Mouse (Mus musculus) gastrocnemius, postnatal 25 days (tissue): Measurements from ENCODE around the gene Zbtb18. TPM values are rescaled to one million over a fixed set of nuclear protein-coding genes. Genes with fewer than 3 reads are reported as not detected.

Experiments used
- DNase-seq: peaks from one replicate; pipeline ENCODE4 v3.0.0; 2022
- long read RNA-seq, 2 experiments: library from polyadenylated mRNA; stranded (forward); transcript quantifications; one replicate each; pipeline ENCODE4 v2.0.0; 2021
- total RNA-seq, 2 experiments: library from RNA; stranded (reverse); gene quantifications; 1 replicate in 1 of 2; 2 replicates in 1 of 2; pipeline ENCODE4 v1.2.3; 2021

The Zbtb18 gene
- total RNA-seq, result 10 to 100 TPM; 75.6 to 95.6 TPM
- long read RNA-seq, experiment 1, full-length matches to known transcripts, result 15 of 16 reads
- long read RNA-seq, experiment 1, partial matches to known transcripts, result 0 of 16 reads
- long read RNA-seq, experiment 1, other reads (novel, unspliced or antisense), result 1 of 16 reads
- long read RNA-seq, experiment 2, full-length matches to known transcripts, result 16 of 22 reads
- long read RNA-seq, experiment 2, partial matches to known transcripts, result 0 of 22 reads
- long read RNA-seq, experiment 2, other reads (novel, unspliced or antisense), result 6 of 22 reads

DNA sequence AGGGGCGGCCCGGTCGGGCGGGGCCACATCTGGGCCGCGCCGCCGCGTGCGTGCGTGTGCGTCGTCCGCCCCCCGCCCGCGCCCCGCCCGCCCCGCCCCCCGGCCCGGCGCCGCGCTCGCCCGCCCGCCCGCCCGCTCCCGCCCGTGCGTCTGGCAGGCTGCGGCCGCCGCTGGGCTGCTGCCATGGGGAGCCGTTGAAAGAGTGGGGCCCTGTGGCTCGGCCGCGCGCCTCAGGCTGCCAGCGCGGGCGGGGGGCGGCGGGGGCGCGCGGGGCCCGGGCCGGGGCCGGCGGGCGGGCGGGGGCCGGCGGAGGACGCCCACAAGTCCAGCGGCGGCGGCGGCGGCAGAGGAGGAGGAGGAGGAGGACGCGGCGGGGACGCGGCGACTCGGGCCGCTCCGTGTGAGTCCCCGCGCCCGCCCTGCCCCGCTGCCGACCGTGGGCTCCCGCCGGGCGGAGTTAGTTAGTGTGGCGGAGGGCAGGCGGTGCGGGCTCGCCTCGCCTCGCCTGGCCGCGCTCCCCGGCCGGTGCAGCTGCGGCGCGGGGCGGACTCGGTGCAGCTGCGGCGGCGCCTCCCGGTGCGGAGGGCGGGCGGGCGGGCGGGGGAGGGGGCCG is at the start of gene Zbtb18:
Gene Zbtb18, plus strand, starts transcription at position 156 of the 613 bp plus-strand sequence.
- peak; percentile 37 for DNase-seq

- DNase-seq, result no peak
Observed at GRCm38 (mm10) chr1:177397455-177397854, 44.7 kb upstream of the Zbtb18 start.

- no peak for DNase-seq
Observed at GRCm38 (mm10) chr1:177405170-177405569, 37.0 kb upstream of the Zbtb18 start.

DNA sequence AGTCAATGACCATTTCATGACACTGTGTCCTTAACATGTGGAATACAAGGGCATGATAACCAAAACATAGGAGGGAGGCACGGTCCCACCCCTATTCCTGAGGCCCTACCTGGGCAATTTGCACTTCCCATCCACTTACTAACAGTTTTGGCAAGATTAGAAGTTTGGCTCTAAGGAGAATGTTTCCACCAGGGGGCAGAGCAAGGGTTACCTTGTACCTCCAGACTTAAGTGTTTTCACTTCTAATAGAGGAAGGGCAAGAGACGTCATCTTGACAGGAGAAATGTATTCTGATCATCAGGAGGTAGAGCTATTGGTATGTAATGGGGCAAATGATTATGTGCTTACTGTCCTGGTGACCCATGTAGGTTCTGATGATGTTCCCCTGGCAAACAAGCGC is 33.5 kb upstream of the Zbtb18 start:
- DNase-seq, result no peak

DNA sequence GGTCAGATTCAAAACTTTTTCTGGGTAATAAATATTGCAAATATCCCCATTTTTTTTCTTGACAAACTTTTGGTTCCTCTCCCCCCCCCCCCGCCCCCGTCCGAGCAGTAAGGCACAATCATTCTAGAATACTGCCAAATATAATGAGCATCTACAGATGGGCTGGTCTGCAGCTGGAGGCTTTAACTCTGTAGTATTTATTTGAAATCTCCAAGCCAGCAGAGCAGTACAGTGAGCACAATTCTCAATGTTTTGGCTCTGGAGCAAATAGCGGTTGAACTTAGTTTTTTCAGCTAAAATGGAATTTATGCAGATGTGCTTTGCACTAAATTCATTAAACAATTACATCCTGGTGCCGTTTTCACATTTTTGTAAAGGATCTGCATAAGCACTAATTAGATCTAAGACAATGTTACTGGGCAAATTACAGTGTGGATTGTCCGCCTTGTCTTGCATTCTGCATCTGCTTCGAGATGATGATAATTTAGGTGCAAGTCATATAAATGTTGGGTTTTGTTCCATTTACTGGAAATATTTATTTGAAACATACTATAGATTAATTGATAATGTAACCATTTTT is 31.3 kb upstream of the Zbtb18 start:
- no peak for DNase-seq

- no peak for DNase-seq
Observed at GRCm38 (mm10) chr1:177411359-177412358, 30.5 kb upstream of the Zbtb18 start.

DNA sequence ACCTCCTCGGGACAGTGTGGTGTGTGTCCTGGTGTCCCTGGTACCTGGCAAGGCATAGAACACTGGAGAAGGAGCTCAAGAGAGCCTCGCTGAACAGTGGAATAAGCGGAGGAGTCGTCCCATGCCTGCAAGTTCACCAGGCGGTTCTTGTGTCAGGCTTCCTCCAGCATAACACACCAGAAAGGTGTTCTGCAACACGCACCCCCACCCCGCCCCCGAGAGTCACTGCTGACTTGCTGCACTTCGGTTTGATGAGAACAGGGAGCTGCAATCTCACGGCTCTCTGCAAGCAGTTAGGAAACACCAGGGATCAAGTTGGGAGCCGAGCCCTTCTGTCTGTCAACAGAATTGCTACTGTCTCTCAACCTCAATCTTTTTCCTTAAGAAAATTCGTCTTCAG is 22.8 kb upstream of the Zbtb18 start:
- DNase-seq, result no peak

DNA sequence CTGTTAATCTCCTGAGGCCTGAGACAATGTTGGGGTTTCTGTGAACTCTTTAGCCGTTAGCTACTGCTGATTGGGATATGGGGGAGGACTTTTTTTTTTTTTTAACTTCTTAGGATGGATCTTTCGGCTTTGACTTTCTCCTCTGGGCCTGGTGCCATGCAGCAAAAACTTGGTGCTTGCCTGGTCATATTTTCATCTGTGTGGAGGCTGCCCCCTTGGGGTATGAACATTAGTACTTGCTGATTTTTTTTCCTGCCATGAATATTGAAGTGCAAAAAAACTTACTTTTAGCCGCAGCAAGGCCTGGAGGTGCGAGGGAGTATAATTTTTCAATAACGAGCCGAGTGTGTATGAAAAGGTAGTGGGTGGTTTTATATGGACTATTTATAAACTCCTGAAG is 22.0 kb upstream of the Zbtb18 start:
- DNase-seq, result no peak

DNA sequence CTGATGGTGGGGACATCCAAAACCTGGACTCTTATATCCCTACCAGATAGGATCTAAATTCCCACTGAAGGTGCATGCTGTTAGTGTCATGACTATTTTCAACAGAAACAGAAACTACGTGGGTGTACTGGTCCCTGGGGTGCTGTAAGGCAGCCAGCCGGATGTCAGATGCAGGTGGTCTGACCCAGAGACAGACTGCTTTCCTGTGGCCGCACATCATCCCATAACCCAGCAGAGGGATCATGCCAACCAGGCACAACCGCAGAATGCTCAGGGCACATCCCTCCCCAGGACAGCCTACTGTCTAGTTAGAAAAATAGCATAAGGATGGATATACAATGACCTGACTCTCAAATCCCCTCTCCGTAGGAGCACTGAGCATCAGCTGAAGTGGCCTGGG is 14.3 kb upstream of the Zbtb18 start:
- no peak for DNase-seq

DNA sequence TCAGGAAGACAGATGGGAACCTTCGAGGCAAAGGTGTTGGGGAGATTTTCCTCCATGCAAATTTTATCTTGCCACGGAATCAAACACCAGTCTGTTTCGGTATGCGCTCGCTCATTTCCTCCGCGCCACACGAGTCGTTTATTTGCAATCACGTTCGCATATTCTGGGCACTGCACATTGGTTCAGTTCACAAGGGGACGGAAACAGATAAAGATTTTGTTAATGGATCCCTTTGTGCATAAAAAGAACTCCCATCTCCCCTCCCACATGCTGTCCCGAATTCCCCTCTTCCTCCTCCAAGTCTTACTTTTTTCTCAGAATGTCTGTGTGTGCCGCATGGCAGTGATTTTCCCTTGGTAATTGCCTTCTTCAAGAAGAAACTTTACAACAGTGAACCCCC is 13.8 kb upstream of the Zbtb18 start:
- no peak for DNase-seq

DNA sequence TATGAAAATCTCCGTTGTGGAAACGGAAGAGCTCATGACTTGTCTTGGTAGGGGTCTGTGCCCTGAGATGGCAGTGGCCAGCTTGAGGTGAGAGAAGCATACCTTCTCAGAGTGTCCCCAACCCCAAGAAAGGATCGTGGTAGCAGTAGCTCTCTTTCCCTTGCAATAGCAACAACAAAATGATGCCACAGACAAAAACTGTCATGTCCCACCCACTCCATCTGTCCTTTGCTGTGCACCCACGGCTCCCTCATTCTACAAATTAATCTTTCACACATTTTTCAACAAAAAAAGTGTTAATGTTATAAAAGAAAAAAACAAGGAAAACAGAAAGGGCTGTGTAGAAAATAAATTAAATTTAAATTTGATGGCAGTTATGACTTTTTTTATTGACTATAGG is 13.1 kb upstream of the Zbtb18 start:
- DNase-seq, result no peak

DNA sequence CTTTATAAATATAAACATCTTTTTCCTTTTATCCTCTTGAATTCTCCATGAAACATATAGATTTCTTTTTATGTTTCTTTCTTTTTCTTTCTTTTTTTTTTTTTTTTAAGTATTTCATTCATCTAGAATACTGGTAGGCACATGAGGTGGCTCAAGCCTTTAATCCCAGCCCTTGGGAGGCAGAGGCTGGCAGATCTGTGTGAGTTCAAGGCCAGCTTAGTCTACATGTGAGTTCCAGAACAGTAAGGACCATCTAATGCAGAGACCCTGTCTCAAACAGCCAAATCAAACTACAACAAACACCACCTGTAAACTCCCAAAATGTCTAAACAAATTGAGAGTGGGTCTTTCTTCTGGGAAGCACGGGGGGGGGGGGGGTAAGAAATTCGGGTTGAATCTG is 1.7 kb upstream of the Zbtb18 start:
- no peak for DNase-seq

- DNase-seq, result no peak
Observed at GRCm38 (mm10) chr1:177440981-177441491, 1.1 kb upstream of the Zbtb18 start.

DNA sequence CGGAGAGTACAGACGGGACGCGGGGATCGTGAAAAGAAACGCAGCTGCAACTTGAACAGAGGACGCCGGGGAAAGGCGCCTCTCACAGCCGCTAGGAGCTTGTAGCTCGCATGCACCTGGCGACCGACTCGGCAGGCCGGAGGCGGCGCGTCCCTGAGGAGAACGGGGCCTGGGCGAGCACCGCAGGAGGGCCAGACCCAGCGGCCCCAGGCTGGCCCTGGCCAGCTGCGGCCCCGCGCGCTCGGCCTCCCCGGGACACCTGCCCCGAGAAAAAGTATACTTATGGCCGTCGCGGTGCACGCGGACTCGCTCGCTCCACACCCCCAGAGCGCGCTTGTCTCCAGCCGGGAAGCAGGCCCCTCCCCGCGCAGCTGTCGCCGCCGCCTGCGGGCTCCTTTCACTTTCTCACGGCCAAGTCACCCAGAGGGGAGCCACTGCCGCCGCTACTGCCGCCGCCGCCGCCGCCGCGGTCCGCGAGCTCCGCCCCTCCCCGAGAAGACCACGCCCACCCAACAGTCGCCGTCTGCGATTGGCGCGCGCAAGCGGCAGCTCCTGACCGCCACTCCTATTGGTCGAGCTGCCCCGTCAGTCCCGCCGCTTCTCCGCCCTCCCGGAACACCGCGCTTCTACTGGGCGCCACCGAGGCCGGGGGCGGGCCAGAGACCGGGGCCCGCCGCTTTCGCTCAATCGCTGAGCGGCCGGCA is 507 bp upstream of the Zbtb18 start:
- DNase-seq, result peak; percentile 99

DNA sequence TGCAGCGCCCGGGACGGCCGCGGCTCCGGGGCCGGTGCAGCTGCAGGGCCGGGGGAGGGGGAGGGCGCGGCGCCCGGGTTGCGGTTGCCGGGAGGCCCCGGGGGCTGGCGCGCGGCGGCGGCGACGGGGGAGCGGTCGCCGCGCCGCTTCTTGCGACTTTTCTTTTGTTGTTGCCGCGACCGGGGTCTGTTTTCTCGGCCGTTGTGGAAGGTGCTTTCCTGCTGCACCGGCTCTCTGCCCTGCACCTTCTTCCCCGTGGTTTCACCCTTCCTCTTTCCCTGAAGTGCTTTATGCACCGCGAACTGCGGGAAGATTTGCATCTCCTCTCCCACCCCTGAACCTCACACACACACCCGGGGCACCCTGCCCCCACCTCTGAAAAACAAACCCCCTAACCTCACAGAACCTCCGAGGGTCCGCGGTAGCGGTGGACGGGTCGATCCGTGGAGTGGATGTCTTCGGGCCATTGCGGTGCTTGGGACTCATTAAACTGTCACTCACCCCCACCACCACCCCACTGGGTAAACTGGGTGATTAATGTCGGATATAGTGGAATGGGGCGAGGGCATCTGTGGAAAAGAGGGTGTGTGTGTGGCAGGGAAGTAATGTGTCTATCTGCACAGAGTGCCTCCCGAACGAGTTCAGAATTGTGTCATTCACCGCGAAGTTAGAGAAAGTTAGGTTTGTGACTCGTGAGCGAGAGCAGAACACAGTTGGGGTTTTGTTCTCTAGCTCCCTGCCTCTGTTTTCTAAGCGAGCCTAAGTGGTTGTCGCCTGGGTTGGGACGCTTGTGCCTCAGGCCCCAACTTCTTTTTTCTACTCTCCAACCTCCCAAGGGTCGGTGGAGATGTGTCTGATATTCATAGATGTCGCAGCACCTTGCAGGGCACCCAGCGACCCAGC is 921 bp downstream of the Zbtb18 start:
- DNase-seq, result peak; percentile 18

DNA sequence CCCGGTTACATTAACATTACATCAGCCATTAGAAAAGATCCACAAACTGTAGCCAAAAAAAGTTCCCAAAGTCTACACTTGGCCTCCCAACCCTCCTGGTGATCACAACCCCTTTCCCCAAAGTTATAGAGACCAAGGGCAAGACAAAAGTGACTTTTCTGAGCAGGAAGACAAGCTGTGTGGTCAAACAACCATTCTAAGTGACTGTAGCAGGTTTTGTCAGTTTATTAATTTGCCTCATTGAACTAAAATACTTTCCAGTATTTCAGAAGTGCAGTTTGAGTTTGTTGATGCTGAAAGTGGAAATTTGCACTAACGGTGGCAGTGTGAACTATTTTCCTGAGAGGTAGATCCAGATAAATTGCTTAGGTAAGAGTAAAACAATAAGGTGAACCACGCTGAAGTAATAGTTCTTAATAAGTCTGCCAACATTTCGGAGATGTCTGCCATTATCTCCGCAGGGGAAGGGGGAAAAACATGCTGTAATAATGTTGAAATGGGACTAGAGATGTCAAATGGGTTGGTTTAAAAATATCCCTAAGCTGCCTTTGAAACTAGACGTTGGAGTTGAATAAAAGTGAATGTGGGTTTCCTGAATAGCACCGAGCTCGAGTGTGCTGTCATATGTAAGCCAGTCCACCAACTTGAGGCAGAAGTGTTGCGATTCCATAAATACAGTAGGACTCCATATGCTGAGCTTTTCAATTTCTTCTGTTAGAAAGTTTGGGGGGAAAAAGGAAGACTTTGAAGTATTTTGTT is 1.8 kb downstream of the Zbtb18 start:
- no peak for DNase-seq

- no peak for DNase-seq
Observed at GRCm38 (mm10) chr1:177444483-177444810, 2.3 kb downstream of the Zbtb18 start.

- DNase-seq, result no peak
Observed at GRCm38 (mm10) chr1:177444941-177445340, 2.8 kb downstream of the Zbtb18 start.

DNA sequence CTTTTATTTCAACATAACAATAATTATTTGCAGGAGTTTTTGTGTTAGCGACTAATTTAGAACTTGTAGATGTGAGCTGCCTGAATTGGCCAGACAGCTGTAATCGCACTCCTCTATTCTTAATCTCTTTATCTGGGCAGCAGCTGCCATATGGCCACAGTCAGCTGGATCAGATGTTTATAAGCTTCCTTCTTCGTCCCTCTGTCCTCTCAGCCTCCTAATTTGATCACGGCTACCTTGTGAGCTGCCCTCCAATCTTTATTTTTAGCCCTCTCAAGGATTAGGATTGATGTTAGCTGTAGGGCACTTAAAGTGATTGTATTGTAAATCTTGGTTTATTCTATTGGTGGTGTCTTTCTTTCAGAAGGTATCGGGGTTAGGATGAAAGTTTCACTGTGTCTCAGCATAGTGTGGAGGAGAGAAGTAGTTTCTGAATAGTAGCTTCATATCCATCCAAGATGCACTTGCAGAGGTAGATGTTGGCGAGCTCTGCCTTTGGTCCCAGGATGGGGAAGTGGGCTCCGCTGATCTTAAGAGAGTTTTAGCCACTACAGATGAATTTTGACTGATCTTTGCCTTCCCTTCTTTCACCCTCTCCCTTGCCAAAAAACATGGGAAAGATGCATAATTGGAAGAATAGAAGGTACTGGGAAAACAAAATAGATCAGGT is 3.4 kb downstream of the Zbtb18 start:
- DNase-seq, result no peak
